Mouse (Mus musculus): ENCODE measurements around the gene Mrgpra2a.
"Not testable (repeated sequence)": the region's sequence is repeated elsewhere in the genome, so short reads cannot be mapped to it uniquely, and the experiment has no call there.

- not testable (repeated sequence) for TF ChIP-seq POLR2A (IDR thresholded peaks at IDR 0.05; ENCODE audit: borderline replicate concordance, extremely low read depth, insufficient read depth, insufficient read length, poor library complexity, severe bottlenecking); CTCF (IDR thresholded peaks at IDR 0.05; ENCODE audit: borderline replicate concordance, extremely low read depth, insufficient read depth, insufficient read length)
These were observed at the start of gene Mrgpra2a for GRCm38 (mm10) chr7:47452015-47452414.

Measured in brain, embryonic 14.5 days (tissue).